Comparison of ENCODE assay signal across 23 mouse cellular contexts in genomic region chr15:29823271-29823670, GRCm38 (mm10).
"Had no signal": no experiment of that assay in that cellular context is flagged by ENCODE, and none has a peak within 500 bp of the region (broad histone marks: within the 10 kb centered on the region; RNA-seq: fewer than 3 reads in every experiment).

No protein-coding gene starts in this region.

- H3K9ac ChIP-seq: kidney, embryonic 15.5 days; limb, embryonic 13.5 days; liver, embryonic 12.5 days; liver, embryonic 15.5 days; lung, embryonic 15.5 days; midbrain, embryonic 13.5 days; neural tube, embryonic 12.5 days; neural tube, embryonic 15.5 days had no signal

- H3K9me3 ChIP-seq: kidney, embryonic 15.5 days; limb, embryonic 10.5 days; limb, embryonic 13.5 days; liver, embryonic 12.5 days; liver, embryonic 15.5 days; lung, embryonic 15.5 days; megakaryocyte, embryonic 14.5 days; midbrain, embryonic 10.5 days; midbrain, embryonic 13.5 days; neural tube, embryonic 12.5 days; neural tube, embryonic 15.5 days had no signal

- H3K4me3 ChIP-seq: kidney, embryonic 15.5 days; limb, embryonic 10.5 days; limb, embryonic 13.5 days; liver, embryonic 12.5 days; liver, embryonic 15.5 days; lung, embryonic 15.5 days; megakaryocyte, embryonic 14.5 days; midbrain, embryonic 10.5 days; midbrain, embryonic 13.5 days; neural tube, embryonic 12.5 days; neural tube, embryonic 15.5 days had no signal

- DNase-seq: kidney, adult 8-10 months; kidney, postnatal 10 days; kidney, postnatal 36 days; liver; lung, adult 18-20 months; lung, postnatal 10 days; lung, postnatal 36 days; right cerebral cortex, adult 18-20 months; right cerebral cortex, postnatal 14 days; spleen, adult 18-20 months; thymus, adult 18-20 months; thymus, postnatal 36 days had no signal

- ATAC-seq: liver, embryonic 12.5 days; midbrain, embryonic 13.5 days had no signal

- H3K27me3 ChIP-seq: kidney, embryonic 15.5 days; limb, embryonic 13.5 days; liver, embryonic 12.5 days; liver, embryonic 15.5 days; lung, embryonic 15.5 days; megakaryocyte, embryonic 14.5 days; midbrain, embryonic 13.5 days; neural tube, embryonic 12.5 days; neural tube, embryonic 15.5 days had no signal

- H3K4me1 ChIP-seq: kidney, embryonic 15.5 days; limb, embryonic 10.5 days; limb, embryonic 13.5 days; liver, embryonic 12.5 days; liver, embryonic 15.5 days; lung, embryonic 15.5 days; megakaryocyte, embryonic 14.5 days; midbrain, embryonic 10.5 days; midbrain, embryonic 13.5 days; neural tube, embryonic 12.5 days; neural tube, embryonic 15.5 days had no signal

- H3K4me2 ChIP-seq: kidney, embryonic 15.5 days; limb, embryonic 13.5 days; liver, embryonic 12.5 days; liver, embryonic 15.5 days; lung, embryonic 15.5 days; midbrain, embryonic 13.5 days; neural tube, embryonic 12.5 days; neural tube, embryonic 15.5 days had no signal

- H3K36me3 ChIP-seq: kidney, embryonic 15.5 days; limb, embryonic 10.5 days; limb, embryonic 13.5 days; liver, embryonic 12.5 days; liver, embryonic 15.5 days; lung, embryonic 15.5 days; midbrain, embryonic 10.5 days; midbrain, embryonic 13.5 days; neural tube, embryonic 12.5 days; neural tube, embryonic 15.5 days had no signal

- H3K27ac ChIP-seq: kidney, embryonic 15.5 days; limb, embryonic 10.5 days; limb, embryonic 13.5 days; liver, embryonic 12.5 days; liver, embryonic 15.5 days; lung, embryonic 15.5 days; midbrain, embryonic 10.5 days; midbrain, embryonic 13.5 days; neural tube, embryonic 12.5 days; neural tube, embryonic 15.5 days had no signal
